In the genomic region with DNA sequence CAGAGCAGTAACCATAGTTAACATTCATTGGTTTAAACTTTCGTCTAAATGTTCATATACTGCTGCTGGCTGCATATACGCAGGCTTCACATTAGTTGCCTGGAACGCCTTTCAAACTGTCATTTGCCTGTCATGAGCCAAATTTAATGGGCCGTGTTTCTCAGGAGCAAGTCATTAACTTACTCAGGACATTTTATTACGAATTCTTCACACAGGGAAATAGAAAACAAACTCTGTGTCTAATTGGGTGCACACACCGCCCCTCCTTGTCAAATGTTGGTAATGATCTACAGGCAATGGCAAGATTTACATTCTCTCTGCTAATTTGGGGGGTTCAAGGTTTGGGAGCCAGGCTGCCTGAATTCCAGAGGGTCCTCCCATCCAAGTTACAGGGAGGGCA, we compare ENCODE assay signal across 17 mouse cellular contexts.
DNase-seq lines count a peak whose midpoint lies in the region; ATAC-seq and TF ChIP-seq lines count a peak whose summit lies in the region.
"Had no signal": no experiment of that assay in that cellular context is flagged by ENCODE, and none has a peak within 500 bp of the region (broad histone marks: within the 10 kb centered on the region; RNA-seq: fewer than 3 reads in every experiment).

No protein-coding gene starts in this region.

- no peak overlapping the region for H3K27ac ChIP-seq in forebrain, embryonic 14.5 days (ENCODE audit: low read depth, low read length)
- H3K27ac ChIP-seq in forebrain, embryonic 11.5 days (ENCODE audit: low read depth, low read length) = no peak overlapping the region
- no peak overlapping the region for H3K27ac ChIP-seq in kidney, postnatal 0 days
- peak overlapping the region; percentile 61 for H3K27ac ChIP-seq in limb, embryonic 10.5 days
- H3K27ac ChIP-seq: forebrain, embryonic 10.5 days; forebrain, embryonic 15.5 days; heart, adult 2 months; hindbrain, embryonic 10.5 days; hindbrain, embryonic 13.5 days had no signal

- ATAC-seq in forebrain, embryonic 14.5 days = peak; percentile 29; the same call in 1 of the 2 replicates
- no peak for ATAC-seq in forebrain, embryonic 11.5 days (replicated peaks; ENCODE audit: low FRiP score)
- no peak for ATAC-seq in kidney, postnatal 0 days (replicated peaks; ENCODE audit: low FRiP score, low read depth)
- ATAC-seq: forebrain, embryonic 15.5 days; inflammation-experienced regulatory T-cells, adult 6 months; Patski had no signal

- H3K4me1 ChIP-seq in forebrain, embryonic 14.5 days (ENCODE audit: control insufficient read depth, insufficient read depth, low read length) = no peaks in the 10 kb centered on the region
- no peaks in the 10 kb centered on the region for H3K4me1 ChIP-seq in forebrain, embryonic 11.5 days (replicated peaks; ENCODE audit: control insufficient read depth, insufficient read depth, low read length)
- H3K4me1 ChIP-seq in kidney, postnatal 0 days (replicated peaks; ENCODE audit: insufficient read depth, low read length) = no peaks in the 10 kb centered on the region
- peaks cover 23% of the 10 kb centered on the region for H3K4me1 ChIP-seq in limb, embryonic 10.5 days
- H3K4me1 ChIP-seq: hindbrain, embryonic 13.5 days had no signal

- WGBS in forebrain, embryonic 14.5 days = 33% methylated on average over 6 of the region's 6 CpGs
- 65% methylated on average over 6 of the region's 6 CpGs for WGBS in forebrain, embryonic 11.5 days
- 21% methylated on average over 6 of the region's 6 CpGs for WGBS in kidney, postnatal 0 days
- 36% methylated on average over 6 of the region's 6 CpGs for WGBS in limb, embryonic 10.5 days

- H3K4me2 ChIP-seq in forebrain, embryonic 14.5 days (ENCODE audit: low read length) = no peak overlapping the region
- H3K4me2 ChIP-seq in forebrain, embryonic 11.5 days (ENCODE audit: low read depth, low read length, severe bottlenecking) = no peak overlapping the region
- no peak overlapping the region for H3K4me2 ChIP-seq in kidney, postnatal 0 days (ENCODE audit: low read length)
- H3K4me2 ChIP-seq: forebrain, embryonic 15.5 days; heart, embryonic 11.5 days; hindbrain, embryonic 13.5 days had no signal

- DNase-seq in forebrain, embryonic 14.5 days (ENCODE audit: low spot score) = peak; percentile 23
- DNase-seq in forebrain, embryonic 11.5 days (ENCODE audit: low spot score) = no peak
- DNase-seq in kidney, postnatal 0 days (ENCODE audit: low spot score) = peak; percentile 44
- no peak for DNase-seq in kidney, postnatal 14 days
- no peak for DNase-seq in limb, embryonic 10.5 days (ENCODE audit: low spot score)
- no peak for DNase-seq in urinary bladder, postnatal 10 days (ENCODE audit: low spot score)
- no peak for DNase-seq in heart, adult 9 months (ENCODE audit: low spot score in 2 of 2)
- DNase-seq: gastrocnemius, postnatal 36 days; heart, adult 2 months had no signal

- no peaks in the 10 kb centered on the region for H3K9me3 ChIP-seq in forebrain, embryonic 14.5 days (replicated peaks; ENCODE audit: control insufficient read depth, low read length)
- no peaks in the 10 kb centered on the region for H3K9me3 ChIP-seq in forebrain, embryonic 11.5 days (ENCODE audit: control insufficient read depth, low read length)
- H3K9me3 ChIP-seq in kidney, postnatal 0 days (replicated peaks; ENCODE audit: low read length) = no peaks in the 10 kb centered on the region
- H3K9me3 ChIP-seq in limb, embryonic 10.5 days (replicated peaks) = no peaks in the 10 kb centered on the region
- H3K9me3 ChIP-seq: forebrain, embryonic 10.5 days; forebrain, embryonic 15.5 days; hindbrain, embryonic 10.5 days; hindbrain, embryonic 13.5 days had no signal

- H3K36me3 ChIP-seq in forebrain, embryonic 14.5 days (ENCODE audit: control insufficient read depth, insufficient read depth, low read length) = no peaks in the 10 kb centered on the region
- no peaks in the 10 kb centered on the region for H3K36me3 ChIP-seq in forebrain, embryonic 11.5 days (ENCODE audit: control insufficient read depth, insufficient read depth, low read length)
- no peaks in the 10 kb centered on the region for H3K36me3 ChIP-seq in kidney, postnatal 0 days (ENCODE audit: insufficient read depth, low read length)
- H3K36me3 ChIP-seq in limb, embryonic 10.5 days = no peaks in the 10 kb centered on the region
- H3K36me3 ChIP-seq: forebrain, embryonic 10.5 days; forebrain, embryonic 15.5 days; G1E; hindbrain, embryonic 10.5 days; hindbrain, embryonic 13.5 days had no signal

- TF ChIP-seq CTCF in kidney, postnatal 0 days (IDR thresholded peaks at IDR 0.05; ENCODE audit: low read depth) = no peak

- H3K9ac ChIP-seq in forebrain, embryonic 14.5 days (ENCODE audit: low read length) = no peak overlapping the region
- H3K9ac ChIP-seq in forebrain, embryonic 11.5 days (ENCODE audit: low read length) = no peak overlapping the region; the same call in 1 of the 2 replicates
- no peak overlapping the region for H3K9ac ChIP-seq in kidney, postnatal 0 days (ENCODE audit: low read depth, low read length)
- H3K9ac ChIP-seq: forebrain, embryonic 15.5 days; hindbrain, embryonic 13.5 days had no signal

- no peaks in the 10 kb centered on the region for H3K27me3 ChIP-seq in forebrain, embryonic 14.5 days (replicated peaks; ENCODE audit: control insufficient read depth, insufficient read depth, low read length)
- H3K27me3 ChIP-seq in forebrain, embryonic 11.5 days (ENCODE audit: control insufficient read depth, insufficient read depth, low read length) = no peaks in the 10 kb centered on the region
- H3K27me3 ChIP-seq in kidney, postnatal 0 days (ENCODE audit: insufficient read depth, low read length) = no peaks in the 10 kb centered on the region
- H3K27me3 ChIP-seq in limb, embryonic 10.5 days (ENCODE audit: low read depth, poor library complexity, severe bottlenecking) = no peaks in the 10 kb centered on the region
- H3K27me3 ChIP-seq: forebrain, embryonic 15.5 days; hindbrain, embryonic 13.5 days; Patski had no signal

- H3K4me3 ChIP-seq in forebrain, embryonic 14.5 days (ENCODE audit: low read depth, low read length) = no peak overlapping the region
- no peak overlapping the region for H3K4me3 ChIP-seq in forebrain, embryonic 11.5 days (ENCODE audit: low read depth, low read length)
- H3K4me3 ChIP-seq in kidney, postnatal 0 days (replicated peaks; ENCODE audit: low read depth, low read length) = no peak overlapping the region
- 0 out of 2 replicates have a peak overlapping the region, but pooled peaks have one; percentile 10 for H3K4me3 ChIP-seq in limb, embryonic 10.5 days
- H3K4me3 ChIP-seq: forebrain, embryonic 10.5 days; forebrain, embryonic 15.5 days; heart, adult 2 months; hindbrain, embryonic 10.5 days; hindbrain, embryonic 13.5 days had no signal

Comparison
In these comparisons a context has a peak if more than half of its experiments do, and no peak if none do; other contexts are left out.
1. DNase-seq: peak in forebrain, embryonic 14.5 days (single experiment) and kidney, postnatal 0 days (single experiment); none in forebrain, embryonic 11.5 days (single experiment), kidney, postnatal 14 days (single experiment), limb, embryonic 10.5 days (single experiment), urinary bladder, postnatal 10 days (single experiment) and heart, adult 9 months (0 of 2).